Mouse (Mus musculus) testis, adult 2 months (tissue): Measurements from ENCODE around the gene Ttll9. TPM values are rescaled to one million over a fixed set of nuclear protein-coding genes. Genes with fewer than 3 reads are reported as not detected.

Experiments used
- H3K27ac ChIP-seq: fragments of 200-500 bp; 2 replicates; pipeline ENCODE4 v1.5.1; 2012; ENCODE audit warnings: low read depth, low read length; ENCODE audit not compliant: control insufficient read depth, insufficient read depth
- H3K27me3 ChIP-seq: fragments of 200-500 bp; 2 replicates; pipeline ENCODE4 v1.6.1; 2012; ENCODE audit warnings: mild to moderate bottlenecking, low read length, moderate library complexity; ENCODE audit not compliant: control insufficient read depth, insufficient read depth
- H3K36me3 ChIP-seq: fragments of 200-500 bp; 2 replicates; pipeline ENCODE4 v1.6.1; 2012; ENCODE audit warnings: mild to moderate bottlenecking, low read length; ENCODE audit not compliant: control insufficient read depth, insufficient read depth
- H3K4me1 ChIP-seq: fragments of 200-500 bp; 2 replicates; pipeline ENCODE4 v1.6.1; 2012; ENCODE audit warnings: low read length; ENCODE audit not compliant: control insufficient read depth, insufficient read depth
- H3K4me3 ChIP-seq: fragments of 200-500 bp; 2 replicates; pipeline ENCODE4 v1.5.1; 2012; ENCODE audit warnings: low read depth, mild to moderate bottlenecking, low read length, moderate library complexity, mixed read lengths; ENCODE audit not compliant: control insufficient read depth
- CTCF ChIP-seq: fragments of 200-500 bp; IDR thresholded peaks from 2 replicates; pipeline ENCODE4 v1.5.1; 2012; ENCODE audit warnings: low read depth, mild to moderate bottlenecking, inconsistent platforms, low read length, moderate library complexity; ENCODE audit not compliant: control insufficient read depth, insufficient read depth, insufficient replicate concordance
- POLR2A ChIP-seq: fragments of 200-500 bp; IDR thresholded peaks from 2 replicates; pipeline ENCODE4 v1.6.1; 2012; ENCODE audit warnings: low read depth, mild to moderate bottlenecking, inconsistent platforms, low read length, moderate library complexity; ENCODE audit not compliant: control insufficient read depth
- polyA plus RNA-seq: library from polyadenylated mRNA; depleted of rRNA; stranded (reverse); fragments of >200 nt; gene quantifications from 2 replicates; pipeline ENCODE4 v1.2.3, GENCODE M21; 2012; rRNA removed

Gene Ttll9
- polyA plus RNA-seq, result 203 and 218 TPM in 2 replicates

DNA sequence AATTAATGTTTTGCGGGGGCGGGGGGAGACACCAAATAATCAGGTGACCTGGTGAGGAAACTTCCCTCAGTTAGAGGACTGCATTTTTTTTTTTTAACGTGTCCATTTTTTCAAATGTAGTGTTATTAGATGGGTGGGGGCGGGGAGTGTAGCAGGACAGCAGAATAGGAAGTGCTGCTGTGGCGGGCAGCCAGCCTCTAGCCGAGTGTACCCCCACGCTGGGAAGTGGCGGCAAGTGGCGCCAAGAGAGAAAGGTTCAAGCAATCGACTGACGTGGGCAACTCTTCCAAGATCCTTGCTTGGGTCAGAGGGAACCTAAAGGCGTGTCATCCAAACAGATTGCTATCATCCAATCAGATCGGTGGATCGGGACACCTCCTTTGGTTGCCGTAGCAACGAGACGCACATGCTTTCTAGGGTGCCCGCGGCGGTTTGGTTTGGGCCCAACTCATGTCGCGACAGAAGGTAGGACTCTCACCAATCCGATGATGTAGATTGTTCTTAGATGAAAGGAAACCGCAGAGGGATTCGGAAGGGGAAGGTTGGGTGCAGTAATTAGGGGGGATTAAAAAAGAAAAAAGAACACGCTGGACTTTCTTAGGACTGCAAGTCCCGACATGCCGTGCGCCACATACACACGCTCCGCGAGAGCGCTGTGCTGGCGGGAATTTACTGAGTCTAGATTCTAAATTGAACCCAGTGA, at the start of gene Ttll9:
TSS of gene Ttll9 (plus strand) at position 395 of the 703 bp plus-strand sequence.
- TF ChIP-seq POLR2A (peak; percentile 83; the same call in 1 of the 2 replicates), CTCF (no peak)
- peak within 1 kb of the TSS; percentile 82 for H3K27ac ChIP-seq
- no peaks in the 10 kb centered on the region for H3K36me3 ChIP-seq

DNA sequence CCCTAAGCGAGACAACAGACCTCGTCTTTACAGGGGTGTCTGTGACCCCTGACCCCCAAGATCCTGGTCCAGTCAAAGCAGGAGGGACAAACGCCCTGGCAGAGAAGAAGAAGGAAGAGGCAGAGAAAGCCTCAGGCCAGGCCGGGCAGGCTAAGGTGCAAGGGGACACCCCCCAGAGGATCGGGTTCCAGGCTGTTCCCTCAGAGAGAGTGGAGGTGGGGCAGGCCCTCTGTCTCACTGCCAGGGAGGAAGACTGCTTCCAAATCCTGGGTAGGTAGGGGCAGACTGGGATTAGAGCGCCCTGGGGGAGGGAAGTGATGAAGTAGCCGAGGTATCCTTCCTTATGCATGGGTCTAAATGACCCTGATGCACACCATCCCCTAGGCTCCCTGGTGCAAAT, 48.8 kb upstream of the Ttll9 start:
- H3K4me1 ChIP-seq, result peaks cover 16% of the 10 kb centered on the region
- H3K36me3 ChIP-seq, result no peaks in the 10 kb centered on the region
- H3K27ac ChIP-seq, result no peak overlapping the region
- H3K4me3 ChIP-seq, result no peak overlapping the region
- H3K27me3 ChIP-seq, result no peaks in the 10 kb centered on the region
- TF ChIP-seq CTCF, result no peak
- TF ChIP-seq POLR2A, result no peak

More for the DNA sequence above, at the start of gene Ttll9:
- Histone ChIP-seq H3K27me3 (no peaks in the 10 kb centered on the region), H3K4me1 (peaks cover 2% of the 10 kb centered on the region; the same call in 1 of the 2 replicates), H3K4me3 (peak within 1 kb of the TSS; percentile 86)

DNA sequence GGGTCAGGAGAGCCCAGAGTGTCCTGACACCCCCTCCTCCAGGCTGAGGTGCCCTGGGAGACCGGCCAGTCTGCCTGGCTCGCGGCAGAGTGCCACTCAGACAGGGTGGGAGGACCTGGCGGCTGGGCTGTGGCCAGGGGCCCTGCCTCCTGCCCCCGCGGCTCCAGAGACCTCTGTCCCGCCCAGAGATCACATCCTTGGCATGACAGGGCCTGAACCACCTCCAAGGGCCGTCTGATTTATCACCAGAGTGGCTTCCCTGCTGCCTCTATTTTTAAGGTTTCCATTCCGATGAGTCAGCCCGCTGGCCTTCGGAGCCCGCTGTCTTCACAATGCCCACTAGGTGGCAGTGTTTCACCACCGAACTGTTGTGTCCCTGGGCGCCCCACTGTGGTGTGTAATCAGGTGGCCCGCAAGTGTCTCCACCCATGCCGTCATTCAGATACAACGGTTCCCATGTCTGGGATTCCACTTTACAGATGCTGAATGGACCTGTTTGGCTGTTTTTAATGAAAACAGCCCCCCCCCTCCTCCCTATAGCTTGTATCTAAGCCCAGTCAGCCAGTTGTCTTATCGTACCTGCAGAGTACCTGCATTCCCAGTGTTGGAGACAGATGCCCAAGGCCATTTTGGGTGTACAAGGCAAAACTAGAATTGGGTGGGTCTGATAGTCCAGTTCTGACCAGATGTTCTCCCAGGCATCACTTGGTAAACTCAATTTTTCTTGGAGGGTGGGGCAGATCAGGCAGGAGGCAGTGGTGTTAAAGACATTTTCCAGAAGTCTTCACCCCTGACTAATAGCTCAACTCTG, 47.8 kb upstream of the Ttll9 start:
- no peaks in the 10 kb centered on the region for H3K27me3 ChIP-seq

GRCm38 (mm10) chr2:152915453-152915852, 46.8 kb upstream of the Ttll9 start:
- H3K27me3 ChIP-seq, result no peaks in the 10 kb centered on the region
- H3K36me3 ChIP-seq, result no peaks in the 10 kb centered on the region
- no peak overlapping the region for H3K27ac ChIP-seq
- no peak overlapping the region for H3K4me3 ChIP-seq
- H3K4me1 ChIP-seq, result peaks cover 16% of the 10 kb centered on the region
- no peak for TF ChIP-seq CTCF
- no peak for TF ChIP-seq POLR2A

More for the DNA sequence above, 47.8 kb upstream of the Ttll9 start:
- no peak for TF ChIP-seq POLR2A
- peak; percentile 95 for TF ChIP-seq CTCF
- H3K27ac ChIP-seq, result no peak overlapping the region
- H3K4me3 ChIP-seq, result peak overlapping the region; percentile 17; the same call in 1 of the 2 replicates
- H3K4me1 ChIP-seq, result peaks cover 16% of the 10 kb centered on the region
- no peaks in the 10 kb centered on the region for H3K36me3 ChIP-seq

DNA sequence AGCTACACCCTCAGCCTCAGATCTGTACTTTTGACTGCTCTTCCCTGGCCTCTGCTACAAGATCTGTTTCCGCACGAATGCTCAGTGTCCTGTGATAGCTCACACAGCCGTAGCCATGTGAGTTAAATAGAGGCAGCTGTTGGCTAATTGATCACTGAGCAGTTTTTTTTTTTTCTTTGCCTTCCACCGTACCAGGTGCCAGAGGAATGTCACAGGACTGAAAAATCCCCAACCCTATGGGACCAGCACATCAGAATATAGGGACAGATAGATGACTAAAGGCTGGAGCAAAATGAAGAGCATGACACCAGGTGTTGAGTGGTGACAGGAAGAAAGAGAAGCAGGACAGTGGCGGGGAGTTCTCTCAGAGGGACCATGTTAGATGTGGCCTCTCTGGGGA, 46.2 kb upstream of the Ttll9 start:
- Histone ChIP-seq H3K27ac (no peak overlapping the region), H3K4me3 (no peak overlapping the region), H3K4me1 (peaks cover 16% of the 10 kb centered on the region), H3K36me3 (no peaks in the 10 kb centered on the region), H3K27me3 (no peaks in the 10 kb centered on the region)
- TF ChIP-seq CTCF, result no peak
- no peak for TF ChIP-seq POLR2A

DNA sequence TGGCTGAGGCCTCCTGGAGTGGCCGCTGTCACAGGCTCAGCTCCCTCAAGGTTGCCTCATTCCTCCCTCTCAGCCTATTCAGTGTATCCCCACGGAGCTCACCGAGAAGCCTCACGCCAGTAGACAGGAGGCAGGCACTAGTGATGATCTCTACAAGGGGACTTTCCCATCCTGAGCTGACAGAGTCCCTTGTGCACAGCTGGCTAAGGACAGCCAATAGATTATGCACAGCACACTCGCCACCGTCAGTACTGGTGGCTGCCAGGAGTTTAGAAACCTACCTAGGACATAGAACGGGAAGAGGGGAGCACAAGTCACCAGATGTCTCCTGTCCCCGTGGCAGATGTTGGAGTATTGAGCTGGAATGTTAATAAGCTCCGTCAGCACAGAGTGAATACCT, 44.6 kb upstream of the Ttll9 start:
- no peak overlapping the region for H3K4me3 ChIP-seq
- H3K36me3 ChIP-seq, result no peaks in the 10 kb centered on the region
- H3K27me3 ChIP-seq, result no peaks in the 10 kb centered on the region
- peaks cover 11% of the 10 kb centered on the region for H3K4me1 ChIP-seq
- no peak for TF ChIP-seq CTCF
- TF ChIP-seq POLR2A, result no peak
- H3K27ac ChIP-seq, result no peak overlapping the region

GRCm38 (mm10) chr2:152922376-152922775, 39.9 kb upstream of the Ttll9 start:
- TF ChIP-seq CTCF (no peak), POLR2A (no peak)
- Histone ChIP-seq H3K36me3 (no peaks in the 10 kb centered on the region), H3K27me3 (no peaks in the 10 kb centered on the region), H3K4me3 (no peak overlapping the region), H3K27ac (no peak overlapping the region), H3K4me1 (peaks cover 3% of the 10 kb centered on the region; the same call in 1 of the 2 replicates)
